Mouse (Mus musculus) adrenal gland, adult 2 months (tissue): ENCODE data around the gene C2cd2. TPM values are rescaled to one million over a fixed set of nuclear protein-coding genes. Genes with fewer than 3 reads are reported as not detected.
"Not testable (repeated sequence)": the region's sequence is repeated elsewhere in the genome, so short reads cannot be mapped to it uniquely, and the experiment has no call there.

Experiments
- DNase-seq: peaks from one replicate; pipeline ENCODE4 v3.0.0; 2021
- long read RNA-seq: library from polyadenylated mRNA; stranded (forward); transcript quantifications from one replicate; pipeline ENCODE4 v2.0.0, GENCODE M21; 2021
- polyA plus RNA-seq: library from polyadenylated mRNA; depleted of rRNA; stranded (reverse); fragments of >200 nt; gene quantifications from 2 replicates; pipeline ENCODE4 v1.2.3, GENCODE M21; 2012; rRNA removed
- total RNA-seq, 2 experiments: library from RNA; stranded (reverse); gene quantifications; 2 replicates each; pipeline ENCODE4 v1.2.3; 2021

Gene C2cd2
- total RNA-seq (10 to 100 TPM; 17.9 to 29.6 TPM), polyA plus RNA-seq (68.3 and 73.3 TPM in 2 replicates)
- long read RNA-seq, full-length matches to known transcripts, result 3 of 6 reads
- long read RNA-seq, partial matches to known transcripts, result 2 of 6 reads
- long read RNA-seq, other reads (novel, unspliced or antisense), result 1 of 6 reads

DNA sequence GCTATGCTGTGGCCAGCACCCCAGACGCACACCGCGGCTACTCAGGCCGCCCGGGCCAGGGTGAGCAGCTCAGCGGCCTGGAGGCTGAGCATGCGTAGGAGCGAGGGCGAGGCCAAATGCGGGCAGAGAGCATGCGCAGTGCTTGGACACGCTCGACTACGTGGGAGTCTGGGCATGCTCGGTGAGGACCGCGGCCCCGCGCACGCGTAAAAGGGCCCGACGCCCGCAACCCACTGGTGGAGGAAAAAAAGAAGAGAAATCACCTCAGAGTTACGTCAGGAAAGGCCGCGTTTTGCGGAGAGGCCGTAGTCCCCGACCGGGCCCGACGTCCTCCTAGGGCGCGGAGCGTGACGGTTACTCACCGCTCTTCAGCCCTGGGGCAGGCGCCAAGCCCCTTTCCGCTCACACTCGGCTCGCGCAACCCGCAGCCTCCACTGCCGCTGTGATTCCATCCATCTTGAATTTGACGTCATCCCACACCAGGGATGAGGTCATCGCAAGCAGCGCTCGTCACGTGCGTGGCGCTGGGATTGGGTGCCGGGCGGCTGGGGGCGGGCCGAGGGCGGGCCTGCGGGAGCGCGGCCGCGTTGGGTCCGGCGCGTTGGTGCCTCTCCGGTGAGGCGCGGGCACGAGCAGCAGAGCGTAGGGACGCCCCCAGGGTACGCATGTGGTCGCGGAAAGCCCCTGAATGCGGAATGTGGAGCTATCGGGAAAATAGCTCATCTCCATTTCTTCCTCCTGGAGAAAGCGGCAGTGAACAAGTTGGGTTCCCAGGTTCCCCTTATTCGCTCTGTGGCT is at the start of gene C2cd2, which contains the start of gene Zbtb21:
C2cd2 (minus strand) TSS at position 448 of the 798 bp plus-strand sequence.
Zbtb21 (minus strand) TSS at position 472 of the 798 bp plus-strand sequence.
- peak; percentile 98 for DNase-seq

DNA sequence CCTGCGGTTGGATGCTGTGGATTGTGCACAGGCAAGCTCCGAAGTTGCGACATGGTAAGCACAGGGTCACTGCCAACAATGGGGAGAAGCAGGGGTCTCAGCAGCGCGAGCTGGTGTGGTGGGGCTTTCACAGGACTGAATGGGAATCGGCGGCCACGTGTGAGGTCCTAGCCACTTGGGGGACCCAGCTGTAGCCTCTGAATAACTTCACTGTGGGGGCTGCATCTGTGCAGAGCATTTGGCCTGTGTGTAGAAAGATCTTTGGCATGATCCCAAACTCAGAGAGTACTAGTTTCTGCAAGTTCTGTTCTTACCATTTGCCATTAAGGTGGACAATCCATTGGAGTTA is 35.0 kb upstream of the C2cd2 start:
- DNase-seq, result not testable (repeated sequence)

DNA sequence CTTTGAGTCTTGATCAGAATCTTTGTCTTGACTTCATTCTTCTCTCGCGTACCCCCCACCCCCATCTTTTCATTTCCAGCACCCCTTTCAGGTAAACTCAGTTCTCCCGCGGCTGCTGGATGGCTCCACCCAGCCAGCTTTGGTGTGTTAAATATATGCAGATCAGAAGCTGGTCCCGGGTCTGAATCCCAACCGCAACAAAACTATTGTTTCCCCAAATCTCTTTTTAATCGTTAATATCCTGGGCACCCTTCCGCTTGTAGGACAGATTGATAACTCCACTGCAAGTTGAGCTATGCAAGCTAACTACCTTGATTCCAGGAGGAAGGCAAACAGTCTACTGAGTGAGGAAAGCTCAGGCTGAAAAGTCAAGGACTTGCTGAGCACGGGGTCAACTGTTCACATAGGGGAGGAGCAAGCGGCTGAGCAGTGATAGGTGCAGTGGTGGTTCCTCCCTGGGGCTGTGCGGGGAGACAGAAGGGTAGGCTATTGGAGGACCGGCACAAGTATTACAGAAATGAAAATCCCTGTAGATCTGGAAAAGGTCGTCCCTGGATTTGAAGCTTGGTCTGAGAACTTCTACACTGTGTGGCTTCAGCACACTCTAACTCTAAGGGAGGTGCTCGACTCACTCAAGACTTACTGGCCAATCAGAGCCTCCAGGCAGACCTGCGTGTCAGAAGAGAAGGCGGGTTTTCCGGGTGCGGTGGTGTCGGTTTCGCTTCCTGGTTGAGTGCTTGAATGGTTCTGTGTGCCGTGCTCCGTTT is 34.4 kb upstream of the C2cd2 start, which contains the start of gene B230307C23Rik:
B230307C23Rik (plus strand) TSS at position 700 of the 767 bp plus-strand sequence.
- DNase-seq, result peak; percentile 93

DNA sequence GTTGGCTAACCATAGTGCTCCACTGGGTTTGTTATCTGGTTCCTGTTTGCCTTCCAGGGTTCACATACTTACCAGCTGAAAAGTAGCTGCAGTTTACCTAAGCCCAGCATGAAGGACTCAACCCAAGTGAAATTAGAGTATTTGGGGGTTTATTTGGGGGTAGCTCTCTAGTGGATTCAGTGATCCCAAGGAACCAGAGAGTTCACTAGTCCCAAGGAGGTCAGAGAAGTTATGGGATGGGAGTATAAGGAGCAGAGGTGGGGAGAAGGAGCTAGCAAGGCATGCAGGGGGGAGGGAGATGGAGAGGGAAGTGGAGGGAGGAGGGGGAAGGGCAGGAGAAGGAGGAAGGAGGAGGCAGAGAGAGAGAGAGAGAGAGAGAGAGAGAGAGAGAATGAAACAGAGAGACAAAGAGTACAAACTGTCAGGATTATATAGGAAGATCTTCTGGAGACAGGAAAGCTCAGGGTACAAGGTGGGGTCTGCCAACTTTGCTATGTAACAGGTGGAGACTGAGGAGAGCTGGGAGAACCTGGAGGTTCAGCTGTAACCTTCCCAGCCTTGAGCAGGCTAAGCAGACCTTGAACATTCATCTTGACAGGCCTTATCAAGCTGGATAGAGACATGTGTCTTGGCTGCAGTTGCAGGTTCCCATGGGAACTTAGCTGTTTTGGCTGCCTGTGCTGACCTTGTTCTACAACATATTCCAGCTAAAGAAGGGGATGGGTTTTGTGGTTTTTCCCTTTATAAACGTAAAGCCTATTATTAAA is 33.6 kb upstream of the C2cd2 start:
- DNase-seq, result peak; percentile 84

DNA sequence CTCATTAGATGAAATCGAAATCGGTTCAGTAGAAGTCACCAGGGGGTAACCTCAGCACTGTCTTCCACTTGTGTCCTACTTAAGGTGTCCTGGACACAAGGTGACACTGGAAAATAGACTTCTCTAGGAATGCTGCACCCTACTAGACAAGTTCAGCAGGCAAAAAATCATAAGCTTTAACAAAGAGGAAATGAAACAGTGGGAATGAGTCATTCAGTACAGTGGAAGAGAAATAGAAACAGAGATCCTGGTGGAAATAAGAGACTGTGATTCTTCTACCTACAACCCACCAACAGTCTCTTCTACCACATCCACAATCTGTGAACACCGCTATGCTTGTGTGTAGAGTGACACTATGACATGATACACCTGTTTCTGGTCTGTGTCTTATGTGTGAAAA is 30.1 kb upstream of the C2cd2 start:
- not testable (repeated sequence) for DNase-seq

DNA sequence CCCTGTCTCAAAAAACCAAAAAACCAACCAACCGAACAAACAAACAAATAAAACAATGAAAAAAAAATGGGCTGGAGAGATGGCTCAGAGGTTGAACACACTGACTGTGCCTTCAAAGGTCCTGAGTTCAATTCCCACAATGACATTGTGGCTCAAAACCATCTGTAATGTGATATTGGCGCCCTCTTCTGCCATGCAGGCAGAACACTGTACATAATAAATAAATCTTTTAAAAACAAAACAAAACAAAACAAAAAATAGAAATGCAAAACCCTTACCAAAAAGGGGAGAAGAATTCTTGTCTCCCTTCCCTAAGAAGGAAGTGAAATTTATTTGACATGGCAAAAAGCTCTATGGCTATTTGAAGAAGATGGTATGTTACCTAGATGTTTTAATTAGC is 29.1 kb upstream of the C2cd2 start:
- DNase-seq, result no peak

DNA sequence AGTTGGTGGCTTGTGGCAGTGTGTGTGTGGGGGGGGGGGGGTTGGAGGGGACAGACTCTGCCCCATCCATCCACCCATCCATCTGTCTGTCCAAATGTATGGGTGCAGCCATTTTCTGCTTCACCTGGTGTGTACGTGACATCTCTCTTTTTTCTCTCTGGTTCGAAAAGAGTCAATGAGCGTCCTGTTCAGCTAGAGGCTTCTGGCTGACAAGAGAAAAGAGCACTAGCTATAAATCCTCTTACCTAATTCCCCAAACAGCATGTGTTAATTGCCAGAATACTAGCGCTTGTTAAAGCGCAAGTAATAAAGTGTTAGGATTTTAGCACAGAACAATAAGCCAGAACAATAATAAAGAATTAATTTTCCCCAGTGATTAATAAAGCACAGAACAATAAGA is 22.2 kb upstream of the C2cd2 start:
- DNase-seq, result no peak

DNA sequence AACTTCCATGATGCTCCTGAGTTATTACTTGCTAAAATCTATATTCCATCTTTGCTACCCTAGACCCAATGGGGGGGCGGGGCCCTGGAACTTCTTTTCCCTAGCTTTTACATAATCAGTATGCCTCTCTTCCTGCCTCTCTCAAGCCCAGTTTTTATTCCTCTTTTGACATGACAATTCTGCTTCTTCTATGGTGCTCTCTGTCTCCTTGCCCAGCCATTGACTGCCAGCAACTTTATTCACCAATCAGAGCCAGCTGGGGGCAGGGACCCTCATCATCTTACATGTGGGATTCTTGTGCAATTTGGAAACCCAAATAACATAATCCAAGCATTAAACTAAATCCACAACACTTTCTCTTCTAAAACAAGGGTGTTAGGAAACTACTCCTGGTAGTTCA is 19.0 kb upstream of the C2cd2 start:
- DNase-seq, result no peak

DNA sequence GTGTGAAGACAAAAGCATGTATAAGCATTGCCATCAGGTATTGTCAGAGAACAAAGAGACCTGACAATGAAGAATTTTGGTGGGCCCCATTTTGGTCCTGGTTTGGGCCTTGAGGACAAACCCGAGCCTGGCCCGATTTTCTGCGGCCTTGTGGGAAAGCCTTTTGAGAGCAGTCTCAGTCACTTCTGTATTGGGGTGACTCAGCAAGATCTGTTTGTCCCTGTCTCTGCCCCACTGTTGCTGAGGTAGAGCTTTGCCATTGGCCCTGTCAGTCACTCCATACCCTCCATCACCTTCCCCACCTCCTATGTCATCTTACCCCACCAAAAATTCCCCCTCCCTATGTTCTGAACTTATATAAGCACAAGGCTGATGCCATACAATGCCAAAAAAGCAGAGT is 15.3 kb upstream of the C2cd2 start:
- DNase-seq, result no peak

DNA sequence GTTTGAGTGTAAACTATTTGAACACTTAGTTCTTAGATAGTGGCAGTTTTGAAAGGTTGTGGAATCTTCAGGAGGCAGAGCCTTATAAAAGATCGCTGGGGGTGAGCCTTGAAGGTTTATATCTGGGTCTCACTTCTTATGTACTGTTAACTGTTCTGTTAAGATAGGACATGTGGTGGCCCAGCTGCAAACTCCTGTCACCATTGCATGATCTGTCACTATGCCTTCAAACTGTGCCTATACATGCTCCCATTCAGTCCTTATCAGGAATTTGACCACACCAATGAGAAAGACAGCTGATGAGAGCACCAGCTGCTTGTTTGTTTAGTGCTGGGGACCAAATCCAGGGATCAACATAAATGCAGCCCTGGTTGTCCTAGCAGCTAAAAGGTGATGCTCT is 14.9 kb upstream of the C2cd2 start:
- DNase-seq, result no peak

DNA sequence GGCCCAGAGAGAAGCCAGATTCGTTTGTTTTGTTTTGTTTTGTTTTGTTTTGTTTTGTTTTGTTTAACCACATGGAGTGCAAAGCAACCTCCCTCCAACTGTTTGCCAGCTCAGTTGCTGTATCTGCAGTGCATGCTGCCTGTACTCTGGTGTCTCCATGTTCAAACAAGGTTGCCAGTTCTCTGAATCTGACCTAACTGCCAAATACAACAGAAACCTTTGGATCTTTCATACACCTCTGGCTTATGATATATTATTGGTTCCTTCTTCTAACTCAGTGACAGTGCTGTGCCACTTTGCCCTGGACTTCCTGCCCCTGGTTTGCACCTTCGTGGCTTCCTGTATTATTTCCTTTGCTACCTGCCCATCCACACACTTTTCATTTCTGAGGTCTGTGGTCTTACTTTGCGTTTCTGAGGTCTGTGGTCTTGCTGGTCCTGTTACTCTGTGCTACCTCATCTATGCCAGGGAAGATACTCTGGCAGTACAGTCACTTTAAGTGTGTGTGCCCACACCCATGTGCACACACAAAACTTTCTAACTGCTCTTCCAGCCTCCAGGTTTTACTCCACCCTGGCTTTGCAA is 1.6 kb upstream of the C2cd2 start:
- DNase-seq, result no peak

DNA sequence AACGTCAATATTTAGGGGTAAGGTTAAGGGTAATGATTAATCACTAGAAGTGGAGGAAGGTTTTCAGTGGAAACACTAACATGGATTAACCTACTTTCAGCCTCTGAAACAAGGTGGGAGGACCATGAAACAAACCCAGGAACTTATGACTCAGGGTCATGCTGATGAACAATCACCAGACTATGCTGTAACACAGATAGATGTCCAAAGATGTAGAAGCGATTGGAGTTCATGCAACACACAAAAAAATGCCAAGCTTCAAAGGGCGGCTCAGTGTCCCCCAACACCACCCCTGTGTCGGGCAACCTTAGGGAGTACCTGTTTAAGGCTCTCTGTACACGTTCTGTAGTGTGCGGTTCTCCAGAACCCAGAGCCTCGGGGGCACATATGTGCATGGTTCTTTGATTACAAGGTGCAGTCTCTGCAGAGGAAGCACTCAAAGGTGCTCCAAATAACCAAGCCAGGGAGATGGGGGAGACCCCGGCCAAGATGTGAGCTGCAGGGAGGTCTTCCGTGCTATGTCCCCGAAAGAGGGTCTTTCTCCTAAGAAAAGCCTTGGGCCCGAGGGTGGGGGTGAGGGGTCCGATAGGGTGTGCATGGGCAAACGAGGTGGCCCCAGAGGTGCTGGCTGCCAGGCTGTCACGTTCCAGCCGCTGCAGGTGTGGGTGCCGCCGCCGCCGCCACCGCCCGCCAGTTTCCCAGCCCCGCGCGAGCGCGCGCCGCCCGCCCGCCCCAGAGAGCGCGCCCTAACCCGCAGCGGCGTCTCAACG is 832 bp downstream of the C2cd2 start:
- DNase-seq, result peak; percentile 53

DNA sequence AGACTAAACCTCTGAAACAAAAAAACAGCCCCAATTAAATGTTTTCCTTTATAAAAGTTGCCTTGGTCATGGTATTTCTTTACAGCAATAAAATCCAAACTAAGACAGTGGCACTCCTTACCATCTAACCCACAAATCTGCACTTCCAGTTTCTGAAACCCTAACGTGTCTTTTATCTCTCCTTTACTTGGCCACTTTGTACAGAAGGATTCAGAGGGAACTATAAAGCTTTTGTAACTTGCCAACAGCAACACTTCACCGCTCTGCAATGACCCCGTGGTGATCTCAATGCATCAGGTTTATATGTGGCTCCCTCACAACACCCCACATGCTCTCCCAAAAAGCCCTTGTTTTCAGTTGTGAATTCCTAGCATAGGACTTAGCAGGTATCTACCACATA is 2.0 kb downstream of the C2cd2 start:
- DNase-seq, result no peak

DNA sequence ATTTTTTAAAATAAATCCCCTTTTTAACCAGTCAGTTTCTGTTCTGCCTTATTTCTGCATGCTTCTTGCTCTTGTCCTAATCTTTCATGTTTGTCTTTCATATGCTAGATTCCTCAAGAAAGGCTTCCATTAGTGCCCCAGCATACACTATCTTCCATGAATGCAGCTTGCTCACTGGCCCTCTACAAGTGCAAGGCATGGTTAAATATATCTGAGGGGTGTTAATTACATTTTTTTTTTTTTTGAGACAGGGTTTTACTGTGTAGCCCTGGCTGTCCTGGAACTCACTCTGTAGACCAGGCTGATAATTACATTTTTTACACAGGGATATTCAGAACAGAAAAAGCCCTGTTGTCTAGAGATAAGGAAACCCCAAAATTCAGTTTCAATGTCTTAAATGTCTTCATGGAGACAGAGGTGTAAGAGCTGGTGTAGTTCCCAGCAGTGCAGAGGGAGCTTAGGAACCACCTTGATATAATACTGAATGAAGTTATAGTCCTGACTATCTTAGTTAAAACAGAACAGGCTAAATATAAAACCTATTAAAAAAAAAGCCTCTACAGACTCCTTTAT is 3.9 kb downstream of the C2cd2 start:
- no peak for DNase-seq

DNA sequence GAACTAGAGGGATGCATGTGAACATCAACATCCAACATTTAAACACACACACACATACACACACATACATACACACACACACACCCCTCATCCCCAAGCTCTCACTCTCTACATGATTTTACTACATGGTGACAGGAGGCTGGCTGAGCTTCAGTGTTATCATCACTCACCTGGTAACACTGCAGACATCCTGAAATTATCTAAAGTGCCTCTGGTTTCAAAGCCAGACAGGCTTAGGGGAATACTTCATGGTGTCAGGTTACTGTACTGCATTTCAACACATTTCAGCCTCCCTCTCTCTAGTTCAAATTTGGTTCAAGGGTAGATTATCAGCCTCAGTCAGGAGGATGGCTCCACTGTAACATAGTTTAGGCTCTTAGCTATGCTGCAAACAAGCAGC is 4.8 kb downstream of the C2cd2 start:
- no peak for DNase-seq

DNA sequence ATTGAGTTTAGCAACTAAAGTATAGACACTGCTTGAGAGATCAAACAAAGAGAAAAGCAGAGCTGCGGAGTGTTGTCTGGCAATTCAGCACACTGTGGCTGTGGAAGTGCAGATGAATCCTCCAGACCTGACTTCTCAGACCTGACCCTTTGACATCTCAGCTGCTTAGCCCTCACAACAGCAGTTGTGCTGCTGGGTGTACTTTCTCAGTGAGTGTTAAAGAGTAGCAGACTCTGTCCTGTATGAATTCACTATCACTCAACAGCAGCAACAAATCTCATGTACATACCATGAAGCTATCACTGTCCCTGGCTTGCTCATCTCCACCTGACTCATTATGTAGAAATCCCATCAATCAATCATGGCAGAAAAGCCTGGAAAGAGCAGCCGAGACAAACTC is 6.4 kb downstream of the C2cd2 start:
- no peak for DNase-seq

DNA sequence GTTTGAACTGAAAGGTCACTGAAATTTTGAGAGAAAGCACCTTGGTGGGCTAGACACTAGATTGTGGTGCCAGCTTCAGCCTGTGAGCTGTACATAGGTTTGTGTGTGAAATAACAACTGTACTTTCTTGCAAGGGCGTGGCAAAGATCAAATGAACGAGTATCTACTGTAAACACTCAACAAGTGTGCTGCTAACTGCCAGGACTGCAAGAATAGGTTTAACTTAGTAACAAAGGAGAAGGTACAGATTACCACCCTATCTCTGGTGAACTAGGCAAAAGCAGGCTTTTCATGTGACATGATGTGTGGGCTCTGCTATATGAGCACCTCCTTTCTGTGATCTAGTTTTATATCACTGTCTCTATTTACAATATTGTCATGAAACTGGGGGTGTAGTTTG is 9.1 kb downstream of the C2cd2 start:
- DNase-seq, result no peak

DNA sequence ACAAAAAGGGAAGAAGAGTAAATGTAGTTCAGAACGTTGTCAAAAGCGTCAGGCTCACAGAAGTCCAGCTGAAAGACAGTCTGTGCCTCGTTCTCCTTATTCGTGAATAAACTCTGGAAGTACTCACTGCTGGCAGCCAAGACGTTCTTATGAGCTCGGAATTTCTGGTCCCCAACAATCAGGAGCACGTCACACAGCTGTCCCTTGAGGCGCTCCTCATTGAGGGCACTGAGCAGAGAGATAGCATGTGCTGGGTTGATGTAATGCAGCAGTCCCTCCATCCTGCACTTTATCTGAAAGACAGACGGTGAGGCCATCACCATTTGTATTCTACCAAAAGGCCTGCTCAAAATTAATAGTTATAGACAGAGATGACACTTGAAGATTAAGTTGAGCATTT is 9.6 kb downstream of the C2cd2 start:
- DNase-seq, result no peak

DNA sequence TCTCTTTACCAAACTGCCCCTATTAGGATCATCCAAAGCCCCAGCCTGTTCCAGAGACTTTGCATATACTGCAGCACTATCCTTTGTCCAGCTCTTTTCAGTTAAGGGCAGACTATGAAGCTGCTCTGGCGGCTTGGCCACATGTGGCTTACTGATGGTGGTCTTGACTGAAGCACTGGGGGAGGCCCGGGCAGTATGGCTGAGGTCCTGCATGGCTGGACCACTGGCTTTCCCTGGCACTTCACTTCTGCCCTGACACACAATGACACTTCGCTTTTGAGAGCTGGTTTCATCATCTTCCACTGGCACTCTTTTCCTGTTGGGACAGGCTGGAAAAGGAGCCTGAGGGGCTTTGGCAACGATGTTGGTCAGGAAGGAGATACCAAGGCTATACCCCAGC is 10.0 kb downstream of the C2cd2 start:
- DNase-seq, result no peak

DNA sequence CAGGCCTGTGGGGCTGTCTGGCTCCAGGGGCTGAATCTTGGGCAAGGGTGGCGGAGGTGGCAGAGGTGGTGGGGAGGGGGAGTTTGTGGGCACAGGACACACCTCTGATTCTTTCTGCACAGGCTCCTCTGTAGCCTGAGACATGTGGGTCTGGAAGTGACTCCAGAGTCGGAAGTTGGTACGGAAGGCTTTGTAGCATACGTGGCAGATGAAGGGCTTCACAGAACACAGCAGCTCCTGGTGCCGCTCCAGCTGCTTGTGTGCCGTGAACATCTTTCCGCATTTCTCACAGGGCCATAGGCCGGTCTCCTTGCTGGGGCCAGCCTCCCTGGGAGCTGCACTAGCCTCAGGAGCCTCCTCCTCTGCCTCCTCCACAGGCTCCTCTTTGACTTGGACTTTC is 12.3 kb downstream of the C2cd2 start:
- DNase-seq, result no peak

DNA sequence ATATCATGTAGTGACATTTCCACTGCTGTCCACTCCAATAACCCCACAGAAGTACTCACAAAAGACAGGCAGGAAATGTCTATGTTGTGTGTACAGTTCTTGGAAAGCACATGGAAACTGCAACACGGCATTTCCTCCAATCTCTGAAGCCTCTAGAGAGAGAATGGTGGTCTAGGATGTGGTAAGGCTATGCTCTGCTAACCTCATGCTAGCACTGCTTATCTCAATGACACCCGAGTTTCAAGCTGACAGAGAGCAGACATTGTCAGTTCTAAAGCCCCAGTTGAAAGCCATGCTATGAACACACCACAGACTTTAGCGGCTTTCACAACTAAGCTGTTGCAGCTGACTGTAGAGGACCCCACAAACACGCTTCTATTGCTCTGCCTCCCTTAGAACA is 13.6 kb downstream of the C2cd2 start:
- DNase-seq, result no peak
